Mouse (Mus musculus) kidney, postnatal 4 days (tissue): Measurements from ENCODE around the gene Ankrd53.
"Not testable (repeated sequence)": the region's sequence is repeated elsewhere in the genome, so short reads cannot be mapped to it uniquely, and the experiment has no call there.

ENCODE experiments used
- DNase-seq, 2 experiments: peaks; one replicate each; pipeline ENCODE4 v3.0.0; 2021; ENCODE audit warnings: mixed read lengths in 2 of 2

Ankrd53 gene

GRCm38 (mm10) chr6:83768485-83768884, 6.0 kb downstream of the Ankrd53 start:
- DNase-seq, result no peak

- DNase-seq, result no peak
Observed at GRCm38 (mm10) chr6:83774126-83774525, 11.7 kb downstream of the Ankrd53 start.

GRCm38 (mm10) chr6:83774781-83775563, 12.5 kb downstream of the Ankrd53 start:
- peak; percentile 25 to 48 for DNase-seq

- DNase-seq, result peak; percentile 94 to 95
Observed at GRCm38 (mm10) chr6:83775638-83776293, 13.3 kb downstream of the Ankrd53 start, which contains the start of gene Tex261. Gene Tex261, minus strand, starts transcription at chr6:83775813.

- no peak for DNase-seq
Observed at GRCm38 (mm10) chr6:83778306-83778705, 15.9 kb downstream of the Ankrd53 start.

- DNase-seq, result peak; percentile 68 to 74
Observed at GRCm38 (mm10) chr6:83779026-83779425, 16.6 kb downstream of the Ankrd53 start.

GRCm38 (mm10) chr6:83786426-83786825, 24.0 kb downstream of the Ankrd53 start:
- DNase-seq, result no peak

- DNase-seq, result peak in 1 of 2 experiments; percentile 33
Observed at GRCm38 (mm10) chr6:83788554-83788953, 26.1 kb downstream of the Ankrd53 start.

GRCm38 (mm10) chr6:83790533-83790932, 28.1 kb downstream of the Ankrd53 start:
- not testable (repeated sequence) for DNase-seq

GRCm38 (mm10) chr6:83791251-83791890, 28.9 kb downstream of the Ankrd53 start:
- DNase-seq, result no peak

- DNase-seq, result peak; percentile 96 to 98
Observed at GRCm38 (mm10) chr6:83794760-83795296, 32.4 kb downstream of the Ankrd53 start, which contains the start of gene Nagk. Gene Nagk, plus strand, starts transcription at chr6:83794982.

GRCm38 (mm10) chr6:83795492-83795900, 33.1 kb downstream of the Ankrd53 start:
- no peak for DNase-seq

GRCm38 (mm10) chr6:83796686-83797085, 34.2 kb downstream of the Ankrd53 start:
- peak in 1 of 2 experiments; percentile 31 for DNase-seq

GRCm38 (mm10) chr6:83802033-83802432, 39.6 kb downstream of the Ankrd53 start:
- DNase-seq, result no peak

- no peak for DNase-seq
Observed at GRCm38 (mm10) chr6:83802846-83803245, 40.4 kb downstream of the Ankrd53 start.

GRCm38 (mm10) chr6:83815801-83816200, 53.4 kb downstream of the Ankrd53 start:
- no peak for DNase-seq
